Mouse (Mus musculus) testis, postnatal 14 days (tissue): ENCODE results near the gene Nos1.

Experiments
- DNase-seq: peaks from one replicate; pipeline ENCODE4 v3.0.0; 2021; ENCODE audit warnings: low spot score

The Nos1 gene

DNA sequence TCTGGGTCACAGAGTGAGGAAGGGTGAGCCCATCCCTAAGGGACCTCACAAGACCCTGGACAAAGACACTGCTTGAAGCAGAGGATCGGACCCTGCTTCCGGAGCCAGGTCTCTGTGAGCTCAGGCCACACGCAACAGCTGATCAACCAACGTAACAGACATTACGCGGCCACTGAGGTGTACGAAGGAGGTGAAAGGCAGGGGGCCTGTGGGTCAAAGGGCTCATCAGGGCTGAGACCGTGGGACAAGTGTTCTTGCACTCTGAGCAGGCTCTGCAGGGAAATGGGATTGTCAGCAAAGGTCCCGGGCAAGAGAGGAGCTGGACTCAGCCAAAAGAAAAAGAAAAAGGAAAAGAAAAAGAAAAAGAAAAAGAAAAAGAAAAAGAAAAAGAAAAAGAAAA, 186.1 kb downstream of the Nos1 start:
- DNase-seq, result no peak

DNA sequence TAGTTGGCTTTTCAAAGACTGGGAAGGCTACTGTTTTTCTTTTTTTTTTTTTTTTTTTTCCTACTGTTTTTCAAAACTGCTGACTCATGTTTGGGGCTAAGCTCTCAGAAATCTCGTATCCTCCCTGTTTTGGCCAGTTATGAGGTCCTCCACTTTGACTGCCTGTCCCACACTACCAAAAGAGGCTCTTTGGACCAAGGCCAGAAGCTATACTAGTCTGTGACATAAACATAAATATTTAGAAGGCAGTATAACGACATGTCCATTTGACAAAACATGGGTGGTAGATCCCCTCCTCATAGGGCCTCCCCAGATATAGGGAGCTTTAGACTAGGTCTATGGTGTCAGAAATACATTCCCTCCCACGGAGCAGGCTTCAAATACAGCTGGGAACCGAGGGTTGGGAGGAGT, 186.8 kb downstream of the Nos1 start:
- DNase-seq, result no peak

DNA sequence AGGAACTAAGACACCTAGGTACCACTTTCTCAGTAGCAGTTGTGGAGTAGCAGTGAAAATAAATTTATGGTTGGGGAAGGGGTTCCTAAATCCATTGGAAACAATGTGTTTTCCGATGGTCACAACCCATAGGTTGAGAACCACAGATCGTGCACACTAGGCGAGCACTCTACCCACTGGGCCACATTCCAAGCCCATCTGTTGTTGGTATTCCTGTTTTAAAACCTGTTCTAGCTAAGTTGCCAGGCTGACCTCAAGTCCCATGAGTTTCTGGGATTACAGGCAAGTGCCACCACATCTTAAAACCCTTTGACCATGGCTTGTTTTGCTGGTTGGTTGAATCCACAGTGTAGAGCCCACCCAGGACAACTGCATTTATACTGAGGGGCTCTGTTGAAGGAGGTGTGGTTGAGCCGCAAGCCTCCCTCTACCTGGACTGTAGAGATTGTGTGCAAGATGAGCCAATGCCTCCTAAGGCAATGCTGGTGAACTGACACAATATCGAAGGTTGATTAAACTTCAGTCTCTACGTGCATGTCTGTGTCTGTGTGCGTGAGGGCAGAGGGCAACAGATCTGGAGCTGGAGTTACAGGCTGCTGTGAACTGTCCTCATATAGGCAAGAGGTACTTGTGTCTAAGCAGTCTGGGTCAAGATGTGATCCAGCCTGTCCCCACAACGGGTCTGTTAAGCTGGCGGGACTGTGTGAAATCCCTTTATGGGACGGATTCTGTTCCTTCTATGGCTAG, 189.0 kb downstream of the Nos1 start:
- no peak for DNase-seq

DNA sequence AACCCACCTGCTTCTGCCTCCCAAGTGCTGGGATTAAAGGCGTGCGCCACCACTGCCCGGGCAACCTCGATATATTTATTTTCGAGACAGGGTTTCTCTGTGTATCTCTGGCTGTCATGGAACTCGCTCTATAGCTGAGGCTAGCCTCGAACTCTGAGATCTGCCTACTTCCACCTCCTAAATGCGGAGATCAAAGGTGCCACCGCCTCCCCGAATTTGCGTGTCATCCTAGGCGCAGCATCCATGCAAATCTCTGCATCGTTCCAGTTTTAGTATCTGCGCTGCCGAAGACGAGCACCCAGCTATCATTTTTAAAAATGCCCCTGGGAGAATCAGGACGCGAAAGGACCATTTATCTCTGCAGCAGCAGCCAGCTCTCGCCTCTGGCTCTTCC, 195.4 kb downstream of the Nos1 start:
- no peak for DNase-seq

DNA sequence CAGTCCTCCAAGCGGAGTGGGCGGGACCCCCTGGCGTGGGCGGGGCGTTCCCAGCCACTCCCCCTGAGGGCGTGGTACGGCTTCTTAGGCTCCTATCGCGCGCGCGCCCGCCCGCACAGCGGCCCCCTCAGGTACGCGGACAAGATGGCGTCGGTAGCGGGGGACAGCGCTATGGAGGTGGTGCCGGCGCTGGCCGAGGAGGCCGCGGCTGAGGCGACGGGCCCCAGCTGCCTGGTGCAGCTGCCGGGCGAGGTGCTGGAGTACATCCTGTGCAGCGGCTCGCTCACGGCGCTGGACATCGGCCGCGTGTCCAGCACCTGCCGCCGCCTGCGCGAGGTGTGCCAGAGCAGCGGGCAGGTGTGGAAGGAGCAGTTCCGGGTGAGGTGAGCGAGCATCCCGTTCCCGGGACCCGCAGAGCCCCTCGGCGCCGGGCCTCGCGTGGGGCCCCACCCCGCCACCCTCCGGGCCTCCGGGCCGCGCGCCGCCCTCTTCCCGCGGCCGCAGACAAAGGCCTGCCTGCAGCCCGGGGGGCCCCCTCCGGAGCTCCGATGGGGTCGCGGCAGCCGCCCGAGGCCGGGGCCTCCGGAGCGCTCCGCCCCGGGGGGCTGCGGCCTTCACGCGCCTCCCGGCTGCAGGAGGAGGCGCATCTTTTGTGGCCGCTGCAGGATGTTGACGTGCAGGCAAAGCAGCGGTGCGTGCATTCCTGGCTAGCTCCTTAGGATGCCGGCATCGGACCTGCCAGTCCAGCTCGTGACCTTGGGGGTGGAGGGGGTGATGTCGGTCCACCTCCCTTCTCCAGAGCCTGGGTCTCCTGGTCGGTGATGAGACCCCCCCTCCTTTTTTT, 196.0 kb downstream of the Nos1 start, which contains the start of gene Fbxo21:
Gene Fbxo21 (plus strand): TSS at position 74 of the 844 bp plus-strand sequence.
- DNase-seq, result peak; percentile 98

DNA sequence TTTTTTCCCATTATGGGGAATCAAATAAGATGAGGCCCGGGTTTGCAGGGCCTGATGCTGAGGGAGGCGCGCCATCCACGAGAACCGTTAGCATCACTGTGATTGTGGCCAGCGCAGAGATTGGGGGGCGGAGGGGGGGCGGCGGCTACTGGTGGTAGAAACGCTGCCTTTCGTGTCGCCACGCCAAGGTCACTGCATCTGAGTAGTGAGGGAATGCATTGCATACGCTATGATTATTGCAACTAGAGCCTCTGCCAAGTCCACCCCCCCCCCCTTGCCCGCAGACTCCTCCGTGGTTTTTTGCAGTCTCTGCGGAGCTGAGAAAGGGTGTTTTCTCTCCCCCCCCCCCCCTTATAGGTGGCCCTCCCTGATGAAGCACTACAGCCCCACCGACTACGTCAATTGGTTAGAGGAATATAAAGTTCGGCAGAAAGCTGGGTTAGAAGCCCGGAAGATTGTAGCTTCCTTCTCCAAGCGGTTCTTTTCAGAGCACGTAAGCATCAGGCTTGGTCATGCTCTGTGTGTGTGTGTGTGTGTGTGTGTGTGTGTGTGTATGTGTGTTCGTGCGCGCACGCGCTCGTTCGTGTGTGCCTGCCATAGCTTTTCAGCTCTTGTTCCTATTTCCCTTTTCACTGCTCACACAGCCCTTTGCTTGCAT, 196.8 kb downstream of the Nos1 start:
- DNase-seq, result no peak

DNA sequence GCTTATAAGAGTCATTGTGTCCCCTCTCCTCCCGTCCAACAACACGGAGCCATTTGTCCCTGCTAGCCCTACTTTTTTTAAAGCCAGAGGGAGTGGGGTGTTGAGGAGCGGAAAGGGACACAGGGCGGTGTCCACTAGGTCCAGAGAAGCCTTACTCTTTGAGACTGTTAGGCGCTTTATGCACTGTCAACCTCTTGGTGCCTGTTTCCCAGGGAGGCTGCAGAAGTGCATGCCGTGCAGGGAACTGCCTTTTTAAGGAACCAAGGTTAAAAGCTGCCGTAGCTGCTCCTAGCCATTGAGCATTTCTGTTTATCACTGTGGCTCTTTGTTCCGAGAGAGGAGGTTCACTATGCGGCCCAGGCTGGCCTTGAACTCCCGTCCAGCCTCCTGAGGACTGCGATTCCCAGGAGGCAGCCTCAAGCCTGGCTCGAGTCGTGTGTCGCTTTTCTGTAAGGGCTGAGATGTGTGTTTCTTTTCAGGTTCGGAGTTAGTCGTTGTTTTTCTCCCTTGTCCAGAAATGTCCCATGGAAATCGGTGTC, 197.4 kb downstream of the Nos1 start:
- no peak for DNase-seq

DNA sequence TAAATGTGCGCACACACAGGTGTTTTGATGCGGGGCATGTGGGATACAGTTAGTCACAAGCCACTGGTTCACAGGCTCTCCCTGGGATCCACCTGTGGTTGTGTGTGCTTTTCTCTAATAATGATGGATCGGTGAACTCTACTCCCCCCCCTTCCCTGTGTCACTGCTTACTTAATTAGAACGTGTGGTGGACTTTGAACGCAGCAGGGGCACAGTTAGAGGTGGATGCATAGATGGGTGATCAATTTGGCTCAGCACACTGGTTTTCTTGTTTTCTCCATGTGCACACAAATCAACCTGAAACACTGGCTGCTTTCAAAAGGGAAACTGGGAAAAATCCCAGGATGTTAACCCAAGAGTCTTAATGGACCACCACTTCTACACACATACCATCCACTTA, 198.2 kb downstream of the Nos1 start:
- no peak for DNase-seq

DNA sequence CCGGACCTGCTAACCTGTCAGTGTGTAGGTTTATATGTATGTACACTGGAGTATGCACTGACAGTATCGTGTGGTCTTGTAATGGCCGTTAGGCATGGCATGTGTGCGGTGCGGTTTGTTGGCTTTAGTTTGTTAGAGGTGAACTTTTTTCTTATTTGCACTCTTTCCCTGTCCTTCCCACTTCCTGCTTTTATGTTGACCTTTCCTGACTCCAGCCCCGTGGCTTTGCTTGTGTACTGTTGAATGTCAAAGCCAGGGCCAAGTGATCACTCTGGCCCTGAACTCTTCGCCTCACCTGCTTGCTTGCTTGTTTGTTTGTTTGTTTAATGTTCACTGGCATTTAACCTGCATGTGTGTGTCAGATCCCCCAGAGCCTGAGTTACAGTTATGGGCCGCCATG, 200.1 kb downstream of the Nos1 start:
- no peak for DNase-seq

DNA sequence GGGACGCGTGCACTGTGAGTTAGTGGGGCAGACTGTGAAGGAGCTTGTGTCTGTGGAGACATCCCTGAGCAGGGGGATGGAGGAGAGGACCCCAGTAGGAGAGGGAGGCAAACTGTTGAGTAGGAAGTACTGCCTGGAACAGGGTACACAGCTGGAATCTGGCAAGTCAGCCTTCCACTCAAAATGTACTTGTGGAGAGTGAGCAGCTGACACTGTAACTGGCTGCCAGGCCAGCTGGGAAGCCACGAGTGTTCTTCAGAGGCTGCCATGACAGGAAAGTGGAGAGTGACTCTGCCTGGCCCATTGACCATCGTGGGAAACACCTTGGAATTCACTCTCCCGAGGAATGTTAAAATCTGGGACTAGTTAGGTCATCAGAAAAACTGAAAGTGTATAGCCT, 201.1 kb downstream of the Nos1 start:
- no peak for DNase-seq

DNA sequence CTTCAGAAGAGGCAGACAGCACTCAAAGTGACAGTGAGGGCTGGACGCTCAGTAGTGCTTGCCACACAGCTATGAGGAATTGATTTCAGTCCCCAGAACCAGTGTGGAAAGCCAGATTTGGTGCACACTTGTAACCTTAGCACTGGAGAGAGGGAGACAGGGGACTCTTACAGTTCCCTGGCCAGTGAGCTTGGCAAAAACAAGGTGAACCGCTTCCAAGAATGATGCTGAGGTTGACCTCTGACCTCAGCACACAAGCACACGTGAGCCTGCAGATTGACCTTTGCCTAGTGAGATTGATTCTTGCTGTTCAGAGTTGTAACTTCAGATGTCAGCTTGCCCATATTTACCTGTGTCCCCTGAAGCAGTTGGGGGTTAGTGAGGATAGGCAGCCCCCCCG, 205.5 kb downstream of the Nos1 start:
- DNase-seq, result no peak

DNA sequence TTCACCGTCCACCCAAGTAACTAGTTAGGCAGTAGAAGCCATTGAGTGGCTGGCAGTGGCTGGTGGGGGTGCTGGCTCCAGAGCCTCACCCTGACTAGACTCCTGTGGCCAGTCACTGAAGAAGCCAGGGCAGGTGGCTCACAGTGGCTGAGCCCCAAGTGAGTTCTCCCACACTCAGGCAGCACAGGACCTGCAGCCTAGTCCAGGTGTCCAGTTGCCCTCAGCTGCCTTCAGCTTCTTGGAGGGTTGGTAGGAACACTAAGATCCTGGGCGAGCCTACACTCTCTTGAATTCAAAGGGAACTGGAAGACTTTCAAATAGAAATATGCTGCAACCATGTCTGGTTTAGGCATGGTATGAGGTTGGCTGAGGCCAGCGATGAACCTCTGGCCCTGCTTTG, 207.1 kb downstream of the Nos1 start:
- no peak for DNase-seq

DNA sequence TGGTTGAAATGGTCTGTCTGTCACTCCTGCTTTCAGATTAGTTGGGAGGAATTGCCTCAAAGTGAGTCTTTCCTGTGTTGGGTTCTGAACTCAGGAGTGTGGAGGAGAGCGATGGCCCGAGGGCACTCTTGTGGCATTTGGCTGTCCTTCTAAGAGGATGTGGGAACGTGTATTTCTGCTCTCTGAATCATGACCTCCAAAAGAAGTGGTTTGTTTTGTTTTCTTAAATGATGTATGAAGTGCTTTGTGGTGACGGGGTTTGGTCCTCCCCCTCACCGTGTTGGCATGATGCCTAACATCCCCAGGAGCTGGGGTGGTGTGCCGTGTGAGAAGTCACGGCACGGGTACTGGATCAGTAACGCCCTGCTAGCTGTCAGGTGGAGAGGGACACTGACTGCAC, 207.5 kb downstream of the Nos1 start:
- no peak for DNase-seq

DNA sequence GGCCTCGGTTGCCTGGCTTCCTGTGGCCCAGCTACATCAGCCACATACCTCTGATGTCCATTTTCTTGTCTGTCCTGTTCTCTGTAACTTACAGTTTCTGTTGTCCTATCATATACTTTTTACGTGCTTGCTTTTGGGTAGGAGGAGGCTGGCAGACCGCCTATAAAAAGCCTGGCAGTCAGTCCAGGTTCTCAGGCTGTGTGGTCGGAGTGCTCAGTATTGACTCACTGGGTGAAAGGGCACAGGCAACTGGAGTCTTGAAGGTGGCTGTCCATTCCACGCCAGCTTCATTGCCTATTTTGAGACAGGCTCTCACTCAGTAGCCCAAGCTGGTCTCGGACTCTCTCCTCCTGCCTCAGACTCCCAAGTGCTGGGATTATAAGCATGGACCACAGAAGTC, 208.9 kb downstream of the Nos1 start:
- DNase-seq, result no peak

DNA sequence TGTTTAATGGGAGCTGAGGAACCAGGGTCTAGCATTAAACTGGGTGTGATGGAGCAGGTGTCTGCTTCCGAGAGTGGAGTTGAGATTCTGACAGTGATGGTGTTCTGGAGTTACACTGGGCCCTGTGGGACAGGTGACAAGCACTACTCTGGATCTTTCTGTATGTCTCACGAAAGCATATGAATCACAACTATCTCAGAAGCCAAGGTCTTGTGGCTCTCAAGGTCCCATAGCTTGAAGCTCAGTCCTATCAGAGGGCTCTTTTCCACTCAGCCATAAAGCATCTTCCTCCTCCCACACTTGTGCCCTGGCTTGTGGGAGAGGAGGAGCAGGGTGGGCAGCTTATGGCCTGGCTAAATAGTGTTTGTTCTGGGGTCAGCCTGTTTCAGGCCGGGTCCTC, 210.1 kb downstream of the Nos1 start:
- no peak for DNase-seq

DNA sequence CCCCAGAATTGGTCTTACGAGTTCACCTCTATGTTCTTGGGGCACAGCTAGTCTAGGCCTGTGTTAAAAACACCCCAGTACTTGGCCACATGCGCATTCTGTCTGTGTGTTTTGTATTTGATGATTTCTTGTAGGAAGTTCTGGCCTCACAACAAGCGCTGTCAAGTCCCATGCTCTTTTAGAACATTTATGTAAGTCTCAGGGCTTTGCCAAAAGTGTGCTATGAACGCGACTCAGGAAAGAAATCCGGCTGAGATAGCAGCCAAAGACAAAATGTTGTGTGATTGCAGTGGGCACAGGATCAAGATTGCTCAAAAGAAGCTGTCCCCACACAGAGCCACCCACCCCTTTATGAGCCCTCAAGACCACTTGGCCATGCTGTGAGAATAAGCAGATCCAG, 212.7 kb downstream of the Nos1 start:
- no peak for DNase-seq

DNA sequence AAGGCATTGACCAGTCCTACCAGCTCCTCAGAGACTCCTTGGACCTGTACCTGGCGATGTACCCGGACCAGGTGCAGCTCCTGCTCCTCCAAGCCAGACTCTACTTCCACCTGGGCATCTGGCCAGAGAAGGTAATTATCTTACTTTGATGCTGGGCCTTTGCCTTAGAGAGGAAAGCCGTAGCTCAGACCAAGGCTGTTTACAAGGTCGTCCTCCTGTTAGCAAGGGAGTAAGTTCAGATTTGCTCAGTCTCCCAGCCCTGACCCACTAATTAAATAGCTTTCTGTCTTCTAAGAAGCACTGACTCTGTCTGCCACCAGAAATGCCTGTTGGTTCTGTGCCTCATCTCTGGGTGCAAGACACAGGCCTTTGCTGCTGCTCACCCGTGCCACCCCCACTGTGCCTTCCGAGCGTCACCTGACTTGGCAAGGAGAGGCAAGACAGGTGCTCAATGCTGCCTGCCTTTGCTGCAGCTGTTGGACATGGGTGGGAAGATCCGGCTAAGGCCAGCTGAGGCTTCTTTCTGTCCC, 214.6 kb downstream of the Nos1 start:
- DNase-seq, result no peak

DNA sequence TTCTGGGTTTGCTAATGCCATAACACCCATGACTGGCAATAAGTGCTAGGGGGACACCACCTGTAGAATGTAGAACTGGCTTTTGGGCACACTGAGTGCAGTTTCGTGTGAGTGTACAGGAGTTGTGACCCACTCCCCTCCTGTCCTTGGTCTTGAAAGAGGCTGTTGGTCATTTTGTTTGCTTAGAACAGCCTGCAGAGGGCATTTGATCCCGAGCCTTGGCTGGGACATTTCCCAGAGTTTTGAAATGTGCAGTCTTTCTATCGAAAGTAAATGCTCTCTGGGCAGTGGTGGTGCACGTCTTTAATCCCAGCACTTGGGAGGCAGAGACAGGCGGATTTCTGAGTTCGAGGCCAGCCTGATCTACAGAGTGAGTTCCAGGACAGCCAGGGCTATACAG, 215.1 kb downstream of the Nos1 start:
- DNase-seq, result no peak

DNA sequence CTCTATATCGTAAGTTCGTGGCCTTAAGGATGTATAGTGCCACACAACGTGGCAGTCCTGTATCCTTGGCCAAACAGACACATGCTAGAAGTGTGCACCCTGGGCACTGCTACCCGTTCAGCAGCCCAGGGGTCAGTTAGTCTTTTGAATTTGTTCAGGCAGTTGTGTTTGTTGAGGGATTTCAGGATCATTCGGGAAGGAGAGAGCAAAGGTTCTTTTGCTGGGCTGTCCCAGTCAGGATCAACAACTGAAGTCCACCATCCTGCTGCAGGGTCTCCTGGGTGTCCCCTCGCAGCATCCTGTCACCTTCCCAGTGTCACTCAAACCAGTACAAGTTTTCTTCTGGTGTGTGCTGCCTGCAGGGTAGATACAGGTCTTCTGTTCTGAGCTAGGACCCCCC, 215.7 kb downstream of the Nos1 start:
- no peak for DNase-seq

DNA sequence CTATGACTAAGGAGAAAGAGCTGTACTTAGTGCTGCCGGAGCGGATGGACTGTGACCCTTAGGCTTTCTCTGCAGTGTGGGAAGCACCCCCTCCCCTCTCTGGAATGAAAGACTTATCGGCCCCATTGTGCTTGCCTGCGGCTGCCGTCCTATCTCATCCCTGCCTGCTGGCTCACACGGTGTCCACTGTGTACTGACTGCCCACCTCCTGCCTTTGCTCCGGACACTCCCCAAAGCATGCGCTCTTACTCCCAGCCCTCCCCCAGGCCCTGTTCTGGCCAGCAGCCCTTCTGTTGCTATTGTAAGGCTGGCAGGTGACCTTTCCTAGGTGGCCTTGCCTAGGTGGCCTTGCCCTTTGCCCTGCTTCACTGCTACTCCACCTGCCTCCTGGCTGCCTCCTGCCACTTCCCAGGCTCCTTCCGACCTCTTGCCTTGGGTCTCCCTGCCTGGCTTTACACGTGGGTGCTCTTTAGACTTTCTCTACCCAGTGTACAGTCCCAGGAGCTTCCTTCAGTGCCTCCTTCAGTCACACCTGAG, 216.7 kb downstream of the Nos1 start:
- DNase-seq, result peak; percentile 73

DNA sequence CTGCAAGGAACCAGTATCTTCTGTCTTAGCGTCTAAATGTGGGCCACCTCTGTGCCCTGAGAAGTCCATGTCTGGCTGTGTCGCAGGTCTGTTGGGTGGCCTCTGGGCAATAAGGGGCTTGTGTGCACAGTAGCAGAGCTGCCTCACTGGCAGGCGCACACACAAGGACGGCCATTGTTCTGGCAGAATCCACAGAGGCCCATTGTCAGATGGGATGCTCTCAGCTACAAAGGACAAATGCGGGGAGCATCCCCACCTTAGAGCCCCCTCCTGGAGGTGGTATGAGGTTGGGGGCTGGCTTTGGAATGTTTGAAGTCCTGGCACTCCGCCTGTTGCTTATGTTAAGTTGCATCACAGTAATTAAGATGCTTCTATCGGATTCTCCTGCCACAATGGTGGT, 218.2 kb downstream of the Nos1 start:
- no peak for DNase-seq

DNA sequence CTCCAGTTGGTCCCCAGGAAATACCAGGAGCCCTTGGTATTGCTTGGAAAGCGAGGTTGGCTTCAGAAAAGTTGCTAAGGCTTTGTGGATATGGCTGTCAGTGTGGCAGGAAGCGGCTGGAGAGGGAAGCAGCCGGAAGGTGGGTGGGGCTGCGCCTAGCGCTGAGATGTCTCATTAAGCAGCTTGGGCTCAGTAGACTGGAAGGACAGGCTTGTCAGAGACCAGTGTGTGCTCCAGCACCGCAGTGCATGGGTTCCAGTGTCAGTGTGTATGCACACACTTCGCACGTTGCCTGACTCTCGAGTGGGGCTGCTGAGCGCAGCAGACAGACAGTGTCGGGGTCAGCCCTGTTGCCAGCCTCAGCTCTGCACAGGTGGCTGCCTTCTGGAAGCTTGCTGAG, 218.8 kb downstream of the Nos1 start:
- DNase-seq, result no peak
